Mouse (Mus musculus): Measurements from ENCODE around the gene Pias3.
"Not testable (repeated sequence)": the region's sequence is repeated elsewhere in the genome, so short reads cannot be mapped to it uniquely, and the experiment has no call there.

Pias3 gene

DNA sequence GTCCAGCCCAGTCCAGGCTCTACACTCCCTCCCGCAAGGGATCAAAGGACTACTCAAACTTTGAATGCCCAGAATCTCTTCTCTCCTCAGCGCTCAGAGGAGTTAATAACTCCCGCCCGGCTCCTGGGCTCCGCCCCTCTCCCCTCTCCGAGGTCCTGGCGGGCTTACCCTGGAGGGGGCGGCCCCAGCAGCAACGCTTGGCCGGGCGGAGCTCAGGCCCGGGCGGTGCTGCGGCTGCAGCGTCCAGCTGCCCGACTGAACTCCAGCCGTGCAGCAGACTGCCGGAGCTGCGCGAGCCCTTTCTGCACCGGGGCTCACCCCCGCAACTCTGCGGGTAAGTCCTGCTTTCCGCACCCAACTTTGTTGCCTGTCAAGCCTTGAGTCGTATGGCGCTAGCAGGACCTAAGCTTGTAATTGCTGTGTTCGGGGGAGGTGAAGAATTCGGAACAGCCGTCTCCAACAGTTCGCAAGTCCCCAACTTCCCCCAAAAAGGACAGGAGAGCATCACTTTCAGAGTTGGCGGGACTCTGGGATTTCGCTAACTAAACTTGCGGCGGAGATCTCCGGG lies at the start of gene Pias3:
Pias3 (plus strand) TSS at position 187 of the 568 bp plus-strand sequence.
- DNase-seq (ENCODE audit: low spot score in 2 of 2): peak; percentile 46 to 63

- no peak for DNase-seq (ENCODE audit: low spot score in 2 of 2)
Observed at GRCm38 (mm10) chr3:96647365-96647764, 48.8 kb upstream of the Pias3 start.

DNA sequence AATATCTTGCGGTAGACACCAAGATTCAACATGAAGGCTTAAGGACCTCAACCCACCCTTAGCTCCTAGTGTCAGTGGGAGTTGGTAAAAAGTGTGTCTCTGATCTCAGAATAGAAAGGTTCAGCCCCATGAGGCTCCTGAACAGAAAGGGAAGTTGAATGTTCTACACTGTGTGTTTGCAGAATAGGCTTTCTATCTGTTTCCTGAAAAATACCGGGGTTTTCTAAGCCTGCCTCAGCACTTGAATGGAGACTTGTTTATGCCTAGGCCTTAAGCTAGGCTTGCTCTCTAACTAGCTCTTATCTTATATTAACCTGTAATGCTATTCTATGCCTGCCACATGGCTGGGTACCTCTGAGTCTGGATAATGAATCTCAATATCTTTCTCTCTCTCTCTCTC lies 35.3 kb upstream of the Pias3 start:
- DNase-seq (ENCODE audit: low spot score in 2 of 2): no peak

DNA sequence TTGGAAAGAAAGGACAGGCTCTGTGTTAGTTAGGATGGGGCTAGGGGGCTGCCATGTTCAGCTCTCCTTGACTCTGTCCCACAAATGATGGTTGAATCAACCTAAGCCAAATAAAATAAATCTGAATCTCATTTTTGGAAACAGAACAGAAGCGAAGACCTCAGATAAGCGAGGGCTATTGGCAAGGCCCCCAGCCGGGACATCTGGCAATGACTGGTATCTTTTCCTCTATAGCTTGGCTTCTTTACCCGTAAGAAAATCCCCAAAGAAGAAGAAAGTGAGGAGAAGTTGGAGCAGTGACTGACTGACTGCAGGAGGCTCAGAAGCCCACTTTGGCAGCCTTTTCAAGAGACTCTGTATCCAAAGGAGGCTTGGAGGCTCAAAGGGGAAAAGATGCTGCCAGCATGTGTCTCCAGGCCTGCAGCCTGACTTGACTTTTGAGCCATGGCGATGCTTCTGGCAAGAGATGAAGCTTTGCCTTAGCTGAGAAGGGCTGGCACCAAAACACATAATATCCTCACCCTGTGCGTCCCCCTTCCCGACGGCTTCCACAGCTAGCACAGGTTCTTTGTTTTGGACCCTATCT lies 33.4 kb upstream of the Pias3 start:
- no peak for DNase-seq (ENCODE audit: low spot score in 2 of 2)

DNA sequence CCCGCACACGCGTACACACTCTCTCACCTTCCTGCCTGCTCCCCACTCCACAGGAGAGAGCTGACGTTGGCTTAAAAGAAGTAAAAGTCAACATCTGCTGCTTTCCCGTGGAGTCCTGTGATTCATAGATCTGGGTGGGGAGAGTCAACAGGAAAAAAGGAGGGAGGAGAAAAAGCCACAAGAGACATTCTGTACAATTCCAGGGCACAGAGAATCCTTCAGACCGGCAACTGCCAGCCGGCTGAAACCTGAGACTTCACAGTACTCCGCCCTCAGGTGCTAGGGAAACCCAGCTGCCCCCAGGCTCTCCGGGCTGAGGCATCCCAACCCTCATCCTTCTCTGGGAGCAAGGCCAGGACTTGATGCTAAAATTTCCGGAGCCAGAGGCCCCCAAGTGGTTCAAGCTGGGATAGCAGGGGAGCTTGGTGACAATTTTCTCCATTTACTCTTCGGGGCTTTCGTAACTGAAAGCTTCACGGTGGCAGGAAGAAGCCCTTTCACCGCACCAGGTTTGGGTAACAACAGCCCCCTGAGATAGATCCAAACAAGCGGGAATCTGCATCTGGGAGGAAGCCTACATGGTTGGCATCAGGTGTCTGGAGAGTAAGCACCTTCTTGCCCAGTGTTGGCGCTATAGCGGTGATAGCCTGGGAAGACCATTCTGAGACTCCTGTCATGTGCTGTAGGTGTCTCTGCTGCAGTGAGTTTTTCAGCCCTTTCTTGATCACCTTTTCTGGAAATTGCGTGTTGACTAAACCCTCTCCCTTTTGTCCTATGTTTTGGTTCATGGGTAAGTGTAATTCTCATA lies 32.5 kb upstream of the Pias3 start:
- DNase-seq (ENCODE audit: low spot score in 2 of 2): peak; percentile 79 to 88

DNA sequence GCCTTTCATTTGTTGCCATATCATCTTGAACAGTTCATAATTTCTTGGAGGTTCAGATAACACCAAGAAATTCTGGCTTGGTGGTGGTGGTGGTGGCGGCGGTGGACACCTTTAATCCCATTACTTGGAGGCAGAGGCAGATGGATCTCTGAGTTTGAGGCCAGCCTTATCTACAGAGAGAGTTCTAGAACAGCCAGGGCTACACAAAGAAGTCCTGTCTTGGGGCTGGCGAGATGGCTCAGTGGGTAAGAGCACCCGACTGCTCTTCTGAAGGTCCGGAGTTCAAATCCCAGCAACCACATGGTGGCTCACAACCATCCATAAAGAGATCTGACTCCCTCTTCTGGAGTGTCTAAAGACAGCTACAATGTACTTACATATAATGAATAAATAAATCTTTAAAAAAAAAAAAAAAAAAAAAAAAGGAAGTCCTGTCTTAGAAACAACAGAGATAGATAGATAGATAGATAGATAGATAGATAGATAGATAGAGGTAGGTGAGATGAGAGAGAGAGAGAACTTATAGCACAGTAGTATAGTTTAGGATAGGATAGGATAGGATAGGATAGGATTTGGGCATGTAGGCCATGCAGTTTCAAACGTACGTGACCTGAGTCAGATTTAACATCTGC lies 30.3 kb upstream of the Pias3 start:
- not testable (repeated sequence) for DNase-seq (ENCODE audit: low spot score in 2 of 2)

DNA sequence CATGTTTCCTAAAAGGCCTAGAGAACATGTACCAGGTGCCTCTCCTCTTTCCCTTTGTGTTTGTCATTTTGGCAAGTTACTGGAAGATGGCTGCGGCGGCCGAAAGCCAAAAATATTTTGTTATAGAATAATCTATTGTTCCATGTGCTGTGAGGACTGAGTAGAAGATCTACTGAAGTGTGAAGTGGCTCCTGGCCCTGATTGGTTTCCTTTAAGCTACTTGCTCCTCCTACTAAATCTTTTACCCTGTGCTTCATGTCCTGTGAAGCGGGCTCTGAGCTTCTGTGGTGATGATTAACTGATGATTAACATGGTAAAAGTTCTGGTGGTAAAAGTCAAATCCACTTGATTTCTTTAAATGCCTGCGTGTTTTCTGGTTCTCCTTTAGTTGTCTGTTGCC lies 29.3 kb upstream of the Pias3 start:
- DNase-seq (ENCODE audit: low spot score in 2 of 2): no peak

GRCm38 (mm10) chr3:96667316-96667715 lies 28.9 kb upstream of the Pias3 start:
- DNase-seq (ENCODE audit: low spot score in 2 of 2): no peak

GRCm38 (mm10) chr3:96668424-96669067 lies 27.6 kb upstream of the Pias3 start:
- no peak for DNase-seq (ENCODE audit: low spot score in 2 of 2)

DNA sequence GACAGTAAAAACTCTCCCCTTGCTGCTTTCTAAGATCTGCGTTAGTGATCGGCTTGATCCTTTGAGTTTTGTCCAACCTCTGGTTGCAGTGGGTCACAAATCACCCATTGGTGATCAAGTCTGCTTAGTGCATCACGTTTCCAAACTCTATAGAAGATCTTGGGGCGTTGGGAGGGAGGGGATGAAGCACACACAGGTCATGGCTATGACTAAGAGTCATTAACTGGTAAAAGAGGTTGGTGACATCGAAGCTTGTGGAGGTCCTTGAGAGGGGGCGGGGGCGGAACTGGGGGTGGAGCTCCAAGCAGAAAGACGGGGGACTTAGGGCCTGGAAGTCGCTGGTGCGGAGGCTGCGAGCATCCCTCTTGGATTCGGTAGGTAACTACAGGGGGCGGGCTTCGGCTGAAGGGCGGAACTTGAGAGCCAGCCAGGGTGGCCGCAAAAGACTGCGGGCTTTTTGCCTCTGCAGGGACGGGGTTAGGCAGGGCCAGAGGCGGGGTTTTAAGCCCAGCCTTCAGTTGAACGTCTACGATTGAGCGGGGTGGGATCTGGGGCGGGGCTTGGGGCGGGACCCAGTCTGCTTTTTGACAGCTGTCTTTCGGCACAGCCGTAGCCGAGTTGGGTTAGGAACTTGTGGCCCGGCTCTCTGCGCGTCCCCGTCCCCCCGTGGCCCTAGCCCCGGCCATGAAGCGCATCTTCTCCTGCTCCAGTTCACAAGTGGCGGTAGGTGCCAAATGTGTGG lies 26.3 kb upstream of the Pias3 start, which contains the start of gene Ankrd35:
Ankrd35 (plus strand) TSS at position 405 of the 742 bp plus-strand sequence.
- DNase-seq (ENCODE audit: low spot score in 2 of 2): peak; percentile 56 to 58

- DNase-seq (ENCODE audit: low spot score in 2 of 2): no peak
Observed at GRCm38 (mm10) chr3:96671519-96671918, 24.7 kb upstream of the Pias3 start.

DNA sequence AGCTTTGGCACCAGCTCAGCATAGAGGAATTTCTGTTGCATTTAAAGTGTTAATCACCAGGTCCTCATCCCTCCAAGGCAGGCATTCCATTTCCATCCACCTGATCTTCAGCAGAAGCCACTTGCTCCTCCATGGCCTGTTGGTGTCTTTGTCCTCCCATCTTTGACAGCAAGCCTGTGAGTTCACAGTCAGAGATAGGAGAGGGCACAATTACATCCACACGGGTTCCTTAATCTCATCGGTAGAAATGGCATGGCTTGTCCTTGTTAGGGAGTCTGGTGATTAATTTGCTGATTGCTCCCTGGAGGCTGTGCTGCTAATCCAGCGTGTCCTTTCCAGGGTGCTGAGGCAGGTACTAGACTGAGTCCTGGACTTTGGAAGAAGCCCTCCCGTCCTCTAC lies 22.7 kb upstream of the Pias3 start:
- no peak for DNase-seq (ENCODE audit: low spot score in 2 of 2)

GRCm38 (mm10) chr3:96674442-96674841 lies 21.7 kb upstream of the Pias3 start:
- no peak for DNase-seq (ENCODE audit: low spot score in 2 of 2)

DNA sequence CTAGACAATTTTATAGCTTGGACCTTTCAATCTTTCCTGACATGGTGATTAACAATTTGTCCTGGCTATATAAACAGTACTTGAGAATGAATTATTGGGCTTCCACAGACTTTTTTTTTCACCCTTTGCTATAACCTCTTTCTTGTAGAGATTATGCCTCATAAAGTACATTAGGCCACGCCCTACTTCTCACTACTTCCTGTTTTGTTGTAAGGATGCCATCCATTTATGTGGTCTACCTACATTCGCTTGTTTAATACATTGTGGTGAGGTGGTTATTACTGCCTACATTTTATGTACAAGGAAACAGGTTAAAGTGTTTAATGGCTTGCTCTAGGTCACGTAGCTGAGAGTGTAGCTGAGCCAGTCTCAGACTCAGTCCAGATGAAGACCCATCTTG lies 21.0 kb upstream of the Pias3 start:
- no peak for DNase-seq (ENCODE audit: low spot score in 2 of 2)

- no peak for DNase-seq (ENCODE audit: low spot score in 2 of 2)
Observed at GRCm38 (mm10) chr3:96675690-96676089, 20.5 kb upstream of the Pias3 start.

GRCm38 (mm10) chr3:96678456-96678855 lies 17.7 kb upstream of the Pias3 start:
- DNase-seq (ENCODE audit: low spot score in 2 of 2): no peak

- DNase-seq (ENCODE audit: low spot score in 2 of 2): no peak
Observed at GRCm38 (mm10) chr3:96679159-96679674, 17.0 kb upstream of the Pias3 start.

GRCm38 (mm10) chr3:96680269-96680956 lies 15.8 kb upstream of the Pias3 start:
- DNase-seq (ENCODE audit: low spot score in 2 of 2): no peak

GRCm38 (mm10) chr3:96683496-96683895 lies 12.7 kb upstream of the Pias3 start:
- DNase-seq (ENCODE audit: low spot score in 2 of 2): no peak

DNA sequence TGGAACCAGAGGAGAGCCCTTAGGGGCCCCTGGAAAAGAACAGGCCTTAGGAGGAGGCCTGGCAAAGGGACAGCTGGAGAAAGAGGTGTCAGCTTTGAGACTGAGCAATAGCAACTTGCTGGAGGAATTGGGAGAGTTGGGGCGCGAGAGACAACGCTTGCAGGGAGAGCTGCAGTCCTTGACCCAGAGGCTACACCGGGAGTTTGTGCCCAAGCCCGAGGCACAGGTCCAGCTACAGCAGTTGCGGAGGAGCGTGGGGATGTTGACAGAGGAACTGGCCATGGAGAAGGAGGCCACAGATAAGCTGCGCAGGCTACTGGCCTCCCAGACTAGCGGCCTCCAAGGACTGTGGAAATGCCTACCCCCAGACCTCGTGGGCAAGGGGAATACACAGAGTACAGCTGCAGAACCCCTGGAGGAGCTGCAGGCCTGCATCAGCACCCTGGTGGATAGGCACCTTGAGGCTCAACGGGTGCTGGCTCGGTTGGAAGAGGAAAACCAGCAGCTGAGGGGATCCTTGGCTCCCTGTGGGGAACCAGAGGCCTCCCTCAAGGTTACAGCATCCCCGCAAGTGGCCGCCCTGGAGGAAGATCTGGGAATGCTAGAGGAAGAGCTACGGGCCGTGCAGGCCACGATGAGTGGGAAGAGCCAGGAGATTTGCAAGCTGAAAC lies 11.9 kb upstream of the Pias3 start:
- no peak for DNase-seq (ENCODE audit: low spot score in 2 of 2)

All from cerebellum, postnatal 4 days (tissue).